Mouse (Mus musculus) naive thymus-derived CD4-positive, alpha-beta T cell, adult 2 months (primary cell): ENCODE results near the gene Ppp4r4.
A peak's percentile ranks its signal among the peaks of the same experiment; 100 is the strongest.
"Not testable (repeated sequence)": the region's sequence is repeated elsewhere in the genome, so short reads cannot be mapped to it uniquely, and the experiment has no call there.

Source experiments
- DNase-seq: peaks from one replicate; pipeline ENCODE4 v3.0.0-alpha.2; 2011; ENCODE audit warnings: low read depth

Gene Ppp4r4

GRCm38 (mm10) chr12:103532649-103533395, 739 bp downstream of the Ppp4r4 start:
- peak; percentile 18 for DNase-seq

GRCm38 (mm10) chr12:103540429-103540828, 8.3 kb downstream of the Ppp4r4 start:
- DNase-seq, result no peak

GRCm38 (mm10) chr12:103543351-103543750, 11.3 kb downstream of the Ppp4r4 start:
- DNase-seq, result no peak

- peak; percentile 58 for DNase-seq
Measured at GRCm38 (mm10) chr12:103544213-103544612, 12.1 kb downstream of the Ppp4r4 start.

GRCm38 (mm10) chr12:103547438-103547837, 15.4 kb downstream of the Ppp4r4 start:
- DNase-seq, result no peak

- DNase-seq, result no peak
Measured at GRCm38 (mm10) chr12:103548526-103548925, 16.4 kb downstream of the Ppp4r4 start.

GRCm38 (mm10) chr12:103550047-103550446, 18.0 kb downstream of the Ppp4r4 start:
- DNase-seq, result peak; percentile 9

GRCm38 (mm10) chr12:103551422-103551821, 19.3 kb downstream of the Ppp4r4 start:
- DNase-seq, result no peak

GRCm38 (mm10) chr12:103552506-103552905, 20.4 kb downstream of the Ppp4r4 start:
- no peak for DNase-seq

GRCm38 (mm10) chr12:103553497-103553896, 21.4 kb downstream of the Ppp4r4 start:
- DNase-seq, result no peak

GRCm38 (mm10) chr12:103556856-103557255, 24.8 kb downstream of the Ppp4r4 start:
- no peak for DNase-seq

- no peak for DNase-seq
Measured at GRCm38 (mm10) chr12:103564726-103565125, 32.6 kb downstream of the Ppp4r4 start.

- no peak for DNase-seq
Measured at GRCm38 (mm10) chr12:103565151-103565550, 33.1 kb downstream of the Ppp4r4 start.

GRCm38 (mm10) chr12:103567129-103567528, 35.0 kb downstream of the Ppp4r4 start:
- DNase-seq, result no peak

GRCm38 (mm10) chr12:103569690-103570089, 37.6 kb downstream of the Ppp4r4 start:
- DNase-seq, result no peak

- DNase-seq, result not testable (repeated sequence)
Measured at GRCm38 (mm10) chr12:103578148-103578547, 46.1 kb downstream of the Ppp4r4 start.

GRCm38 (mm10) chr12:103583771-103584170, 51.7 kb downstream of the Ppp4r4 start:
- DNase-seq, result no peak

GRCm38 (mm10) chr12:103598411-103598810, 66.3 kb downstream of the Ppp4r4 start:
- DNase-seq, result no peak

GRCm38 (mm10) chr12:103600364-103600763, 68.3 kb downstream of the Ppp4r4 start:
- DNase-seq, result no peak

- no peak for DNase-seq
Measured at GRCm38 (mm10) chr12:103601839-103602238, 69.8 kb downstream of the Ppp4r4 start.

- no peak for DNase-seq
Measured at GRCm38 (mm10) chr12:103615141-103615540, 83.1 kb downstream of the Ppp4r4 start.

- DNase-seq, result no peak
Measured at GRCm38 (mm10) chr12:103615734-103616133, 83.7 kb downstream of the Ppp4r4 start.

GRCm38 (mm10) chr12:103616860-103617261, 84.8 kb downstream of the Ppp4r4 start:
- DNase-seq, result no peak

GRCm38 (mm10) chr12:103631203-103631612, 99.1 kb downstream of the Ppp4r4 start, which contains the start of gene Serpina10:
Serpina10 (minus strand) TSS chr12:103631444.
- no peak for DNase-seq
